Mouse (Mus musculus) heart, embryonic 15.5 days (tissue): ENCODE data around the gene Baz2b. TPM values are rescaled to one million over a fixed set of nuclear protein-coding genes. Genes with fewer than 3 reads are reported as not detected.

ENCODE experiments used
- ATAC-seq: fragments of 200-750 bp; cut with Nextera tagmentation; replicated peaks from 2 replicates; pipeline ENCODE4 v1.8.0; 2017; ENCODE audit warnings: low read depth, moderate TSS enrichment; ENCODE audit not compliant: insufficient number of reproducible peaks, insufficient read depth, low FRiP score
- H3K27ac ChIP-seq: fragments of 300-500 bp; sonication (generic); 2 replicates; pipeline ENCODE4 v1.5.1; 2015; ENCODE audit warnings: mild to moderate bottlenecking, inconsistent platforms
- H3K27me3 ChIP-seq: fragments of 300-500 bp; sonication (generic); 2 replicates; pipeline ENCODE4 v1.6.1; 2015; ENCODE audit warnings: inconsistent platforms
- H3K36me3 ChIP-seq: fragments of 300-500 bp; sonication (generic); 2 replicates; pipeline ENCODE4 v1.6.1; 2015; ENCODE audit warnings: mild to moderate bottlenecking, inconsistent platforms
- H3K4me1 ChIP-seq: fragments of 300-500 bp; sonication (generic); replicated peaks from 2 replicates; pipeline ENCODE4 v1.6.1; 2015; ENCODE audit warnings: inconsistent platforms
- H3K4me2 ChIP-seq: fragments of 300-500 bp; sonication (generic); 2 replicates; pipeline ENCODE4 v1.6.1; 2015; ENCODE audit warnings: inconsistent platforms, mild to moderate bottlenecking, moderate library complexity
- H3K4me3 ChIP-seq: fragments of 300-500 bp; sonication (generic); 2 replicates; pipeline ENCODE4 v1.5.1; 2015; ENCODE audit warnings: mild to moderate bottlenecking, inconsistent platforms
- H3K9ac ChIP-seq: fragments of 300-500 bp; sonication (generic); 2 replicates; pipeline ENCODE4 v1.6.1; 2015; ENCODE audit warnings: mild to moderate bottlenecking, inconsistent platforms
- H3K9me3 ChIP-seq: fragments of 300-500 bp; sonication (generic); replicated peaks from 2 replicates; pipeline ENCODE4 v1.6.1; 2016; ENCODE audit warnings: inconsistent platforms
- whole genome bisulfite sequencing: fragments of 180-500 bp; shearing (Covaris S2); methylation state at CpG from one replicate; pipeline ENCODE4 v1.1.7; 2015; ENCODE audit warnings: mixed read lengths; 5-methylcytosine and 5-hydroxymethylcytosine counted together
- polyA plus RNA-seq: library from polyadenylated mRNA; unstranded; fragments of >200 nt; fragmentation: Nextera tagmentation; extraction: Ambion mirVana; gene quantifications from 2 replicates; pipeline ENCODE4 v1.2.1, GENCODE M21; 2015

Gene Baz2b
- polyA plus RNA-seq, 1 experiment from 2014 or later, result 42.3 TPM

GRCm38 (mm10) chr2:59993190-59993535 lies 216.5 kb downstream of the Baz2b start:
- no peaks in the 10 kb centered on the region for H3K27me3 ChIP-seq
- no peak for ATAC-seq
- no peaks in the 10 kb centered on the region; the same call in 1 of the 2 replicates for H3K36me3 ChIP-seq
- no peak overlapping the region for H3K27ac ChIP-seq
- H3K4me2 ChIP-seq, result no peak overlapping the region
- no peak overlapping the region for H3K4me3 ChIP-seq
- 71% methylated on average over 3 of the region's 3 CpGs for WGBS
- peaks cover 22% of the 10 kb centered on the region for H3K4me1 ChIP-seq
- H3K9ac ChIP-seq, result no peak overlapping the region
- H3K9me3 ChIP-seq, result no peaks in the 10 kb centered on the region

DNA sequence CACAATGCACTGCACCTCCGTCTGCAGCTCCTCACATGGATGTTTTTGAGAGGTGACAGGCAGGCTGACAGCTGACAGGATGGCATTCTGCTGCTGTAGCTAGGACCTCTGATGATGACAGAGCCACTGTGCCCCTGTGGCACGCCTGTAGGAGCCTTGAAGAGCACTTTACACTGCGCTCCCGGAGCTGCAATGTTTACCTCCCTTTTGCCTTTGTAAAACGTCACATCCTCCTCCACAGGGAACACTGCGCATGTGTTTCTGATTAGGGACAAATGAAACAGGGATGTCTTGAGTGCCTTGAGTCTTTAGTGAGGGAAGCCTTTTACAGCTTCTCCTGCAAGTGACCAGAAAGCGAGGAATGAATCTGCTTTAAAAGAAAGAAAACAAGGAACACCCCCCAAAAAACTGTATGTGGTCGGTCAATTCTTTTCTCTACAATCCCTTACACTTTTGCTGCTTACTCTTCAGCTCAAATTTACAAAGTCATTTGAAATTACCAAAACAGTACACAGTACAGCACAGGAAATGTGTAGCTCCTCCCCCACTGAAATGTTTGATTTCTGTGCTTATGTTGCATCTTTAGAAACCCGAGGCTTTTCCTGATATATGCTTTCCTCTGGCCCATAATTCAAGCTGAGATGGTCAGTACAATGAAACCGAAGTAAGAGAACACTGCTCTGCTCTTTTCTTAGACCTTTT lies 217.0 kb downstream of the Baz2b start:
- H3K27ac ChIP-seq, result no peak overlapping the region
- H3K9ac ChIP-seq, result no peak overlapping the region

GRCm38 (mm10) chr2:59991775-59992174 lies 217.9 kb downstream of the Baz2b start:
- Histone ChIP-seq H3K27ac (no peak overlapping the region), H3K4me2 (no peak overlapping the region), H3K4me1 (peaks cover 27% of the 10 kb centered on the region), H3K9ac (no peak overlapping the region), H3K27me3 (no peaks in the 10 kb centered on the region), H3K9me3 (no peaks in the 10 kb centered on the region), H3K36me3 (no peaks in the 10 kb centered on the region; the same call in 1 of the 2 replicates), H3K4me3 (no peak overlapping the region)
- ATAC-seq, result no peak

More for the DNA sequence above, 217.0 kb downstream of the Baz2b start:
- Histone ChIP-seq H3K27me3 (no peaks in the 10 kb centered on the region), H3K9me3 (no peaks in the 10 kb centered on the region), H3K4me3 (no peak overlapping the region), H3K4me1 (peaks cover 24% of the 10 kb centered on the region), H3K4me2 (0 out of 2 replicates have a peak overlapping the region, but pooled peaks have one; percentile 6), H3K36me3 (no peaks in the 10 kb centered on the region; the same call in 1 of the 2 replicates)
- WGBS, result 49% methylated on average over 10 of the region's 10 CpGs
- no peak for ATAC-seq

DNA sequence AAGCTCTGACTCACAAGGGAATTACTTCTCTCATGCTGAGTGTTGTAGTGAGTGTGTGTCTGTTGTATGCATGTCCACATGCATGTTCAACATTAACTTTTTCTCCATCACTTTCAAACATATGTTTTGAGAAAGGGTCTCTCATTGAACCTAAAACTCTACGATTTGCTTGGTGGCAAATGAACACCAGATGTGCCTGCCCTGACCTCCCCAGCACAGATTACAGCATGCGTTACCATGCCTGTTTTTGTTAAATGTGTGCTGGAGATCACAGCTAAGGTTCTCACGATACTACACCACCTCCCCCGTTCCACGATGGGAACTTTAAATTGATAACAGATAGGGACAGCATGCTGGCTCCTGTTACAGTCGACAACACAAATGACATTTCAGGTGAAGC lies 222.1 kb downstream of the Baz2b start:
- H3K27ac ChIP-seq, result no peak overlapping the region

DNA sequence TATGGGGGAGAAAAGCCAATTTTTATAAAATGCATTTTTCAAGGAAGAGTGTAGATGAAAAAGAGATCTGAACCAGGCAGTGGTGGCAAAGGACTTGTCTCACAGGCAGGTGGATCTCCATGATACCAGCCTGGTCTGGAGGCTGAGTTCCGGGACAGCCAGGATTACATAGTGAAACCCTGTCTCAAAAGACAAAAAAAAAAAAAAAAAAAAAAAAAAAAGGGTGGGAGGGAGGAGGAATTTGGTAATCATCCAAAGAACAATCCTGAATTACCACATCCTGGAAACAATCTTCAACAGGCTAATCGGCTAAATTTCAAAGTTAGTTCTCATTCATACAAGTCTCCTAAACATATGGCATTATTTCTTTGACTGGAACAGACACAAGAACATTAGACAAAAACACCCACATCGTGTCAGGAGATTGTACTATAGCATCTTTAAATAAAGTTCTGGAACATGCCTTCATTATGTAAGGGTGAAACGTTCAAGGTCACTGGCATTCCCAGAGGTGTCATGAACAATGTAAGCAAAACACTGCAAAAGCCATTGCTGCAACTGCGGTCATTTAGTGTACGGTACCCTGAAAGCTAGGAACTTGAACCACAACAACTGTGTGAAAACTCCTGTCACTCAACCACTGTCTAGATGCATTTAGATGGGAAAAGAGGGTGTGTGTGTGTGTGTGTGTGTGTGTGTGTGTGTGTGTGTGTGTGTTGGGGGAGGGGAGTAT lies 230.0 kb downstream of the Baz2b start:
- ATAC-seq, result no peak
- Histone ChIP-seq H3K4me2 (no peak overlapping the region), H3K27ac (peak overlapping the region; percentile 53; the same call in 1 of the 2 replicates)

More for the DNA sequence above, 222.1 kb downstream of the Baz2b start:
- Histone ChIP-seq H3K9me3 (no peaks in the 10 kb centered on the region), H3K4me3 (no peak overlapping the region), H3K9ac (no peak overlapping the region), H3K27me3 (no peaks in the 10 kb centered on the region), H3K4me2 (no peak overlapping the region), H3K4me1 (peaks cover 20% of the 10 kb centered on the region), H3K36me3 (no peaks in the 10 kb centered on the region; the same call in 1 of the 2 replicates)
- 33% methylated on average over 6 of the region's 6 CpGs for WGBS
- no peak for ATAC-seq

DNA sequence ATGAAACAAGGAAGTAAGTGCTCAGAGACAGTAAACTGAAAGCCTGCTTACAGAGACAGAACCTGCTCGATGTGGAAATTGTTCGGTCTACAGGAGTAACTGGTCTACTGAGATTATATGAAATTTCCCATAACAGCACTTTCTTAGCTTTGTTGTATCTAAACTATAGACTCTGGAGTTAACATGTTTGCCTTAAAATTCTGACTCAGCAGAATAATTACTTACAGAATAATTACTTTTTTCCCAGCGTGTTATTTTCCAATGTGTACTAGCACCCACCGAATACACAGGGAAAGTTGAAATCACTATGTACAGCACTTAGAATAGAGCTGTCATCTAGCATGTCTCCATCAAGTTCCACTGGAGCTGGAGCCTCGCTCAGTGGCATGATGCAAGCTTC lies 233.0 kb downstream of the Baz2b start:
- H3K27ac ChIP-seq, result no peak overlapping the region
- peaks cover 43% of the 10 kb centered on the region for H3K4me1 ChIP-seq
- H3K4me2 ChIP-seq, result no peak overlapping the region
- no peak overlapping the region for H3K9ac ChIP-seq
- H3K27me3 ChIP-seq, result no peaks in the 10 kb centered on the region
- WGBS, result 69% methylated on average over 5 of the region's 5 CpGs
- H3K4me3 ChIP-seq, result no peak overlapping the region
- no peak for ATAC-seq
- H3K36me3 ChIP-seq, result peaks cover 14% of the 10 kb centered on the region
- no peaks in the 10 kb centered on the region for H3K9me3 ChIP-seq

More for the DNA sequence above, 230.0 kb downstream of the Baz2b start:
- Histone ChIP-seq H3K4me3 (no peak overlapping the region), H3K27me3 (no peaks in the 10 kb centered on the region), H3K9me3 (no peaks in the 10 kb centered on the region), H3K9ac (no peak overlapping the region), H3K4me1 (peaks cover 26% of the 10 kb centered on the region), H3K36me3 (peaks cover 11% of the 10 kb centered on the region)
- WGBS, result 27% methylated on average over 6 of the region's 6 CpGs

DNA sequence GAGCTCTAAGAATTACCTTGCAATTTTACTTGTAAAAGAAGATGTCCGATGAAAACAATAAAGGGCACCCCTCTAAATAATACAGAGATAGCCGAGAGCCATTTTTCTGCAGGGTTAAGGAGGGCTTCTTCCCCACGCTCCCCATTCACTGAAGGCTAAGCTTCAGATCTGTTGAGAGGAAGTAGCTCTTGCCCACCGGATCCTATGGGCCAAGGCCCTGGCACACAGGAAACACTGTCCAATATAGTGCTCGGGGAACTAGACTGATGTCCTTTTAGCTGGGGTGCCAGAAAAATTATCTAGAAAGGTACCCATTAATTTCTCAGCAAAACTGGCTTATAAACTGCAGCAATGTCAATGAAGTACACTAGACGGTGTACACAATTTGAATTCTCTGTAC lies 233.9 kb downstream of the Baz2b start:
- Histone ChIP-seq H3K9ac (no peak overlapping the region), H3K36me3 (peaks cover 14% of the 10 kb centered on the region), H3K4me2 (no peak overlapping the region), H3K4me3 (no peak overlapping the region), H3K27ac (no peak overlapping the region), H3K4me1 (peaks cover 43% of the 10 kb centered on the region), H3K9me3 (no peaks in the 10 kb centered on the region), H3K27me3 (no peaks in the 10 kb centered on the region)
- no peak for ATAC-seq
- 86% methylated on average over 6 of the region's 6 CpGs for WGBS

DNA sequence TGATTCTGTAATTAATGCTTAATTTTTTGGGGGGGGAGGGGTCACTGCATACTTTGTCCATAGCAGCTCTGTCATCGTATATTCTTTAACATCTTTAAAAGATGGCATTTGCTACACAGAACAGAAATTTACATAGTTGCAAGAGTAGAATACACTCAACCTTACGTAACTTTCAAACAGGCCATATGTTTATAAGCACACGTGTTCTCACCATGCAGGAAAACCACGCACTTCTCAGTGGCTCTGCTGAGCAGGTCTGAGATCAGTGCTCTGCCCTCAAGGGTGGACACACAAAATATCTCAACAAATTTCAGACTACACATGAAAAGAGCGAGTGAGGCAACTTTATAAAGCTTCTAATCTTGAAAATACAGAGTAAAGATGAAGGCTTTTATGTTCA lies 235.7 kb downstream of the Baz2b start:
- no peak overlapping the region for H3K4me2 ChIP-seq
- H3K27me3 ChIP-seq, result no peaks in the 10 kb centered on the region
- no peak overlapping the region for H3K4me3 ChIP-seq
- no peak for ATAC-seq
- no peak overlapping the region for H3K9ac ChIP-seq
- WGBS, result 86% methylated on average over 5 of the region's 5 CpGs
- peaks cover 37% of the 10 kb centered on the region for H3K4me1 ChIP-seq
- H3K9me3 ChIP-seq, result no peaks in the 10 kb centered on the region
- H3K27ac ChIP-seq, result no peak overlapping the region
- peaks cover 14% of the 10 kb centered on the region for H3K36me3 ChIP-seq

- Histone ChIP-seq H3K4me2 (peak overlapping the region; percentile 34; the same call in 1 of the 2 replicates), H3K27ac (peak overlapping the region; percentile 66), H3K9me3 (no peaks in the 10 kb centered on the region), H3K36me3 (peaks cover 19% of the 10 kb centered on the region), H3K27me3 (no peaks in the 10 kb centered on the region), H3K4me1 (peaks cover 34% of the 10 kb centered on the region), H3K9ac (no peak overlapping the region), H3K4me3 (no peak overlapping the region)
- ATAC-seq, result 0 out of 2 replicates have a peak, but pooled peaks have one; percentile 40
- WGBS, result 41% methylated on average over 4 of the region's 4 CpGs
Observed at GRCm38 (mm10) chr2:59973104-59973641, 236.5 kb downstream of the Baz2b start.

DNA sequence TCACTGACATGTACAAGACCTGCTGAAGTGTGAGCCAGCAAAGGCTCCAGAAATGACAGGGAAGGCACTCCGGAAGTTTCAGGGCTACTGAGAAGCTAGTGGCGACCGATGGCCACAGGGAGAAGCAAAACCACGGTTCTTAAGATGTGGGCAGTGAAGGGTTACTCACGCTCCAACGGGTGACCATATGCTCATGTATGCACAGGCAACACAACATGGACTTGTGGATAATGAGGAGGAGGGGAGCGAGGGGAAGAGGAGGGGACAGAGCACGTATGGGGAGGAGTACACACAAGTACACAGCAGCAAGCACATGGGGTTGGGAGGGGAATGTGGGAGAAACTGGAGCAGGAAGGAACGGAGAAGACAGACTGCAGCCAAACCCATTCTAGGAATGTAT lies 239.1 kb downstream of the Baz2b start:
- Histone ChIP-seq H3K9ac (no peak overlapping the region), H3K27me3 (no peaks in the 10 kb centered on the region), H3K36me3 (peaks cover 25% of the 10 kb centered on the region), H3K4me2 (no peak overlapping the region), H3K9me3 (no peaks in the 10 kb centered on the region), H3K27ac (no peak overlapping the region), H3K4me1 (peaks cover 23% of the 10 kb centered on the region), H3K4me3 (no peak overlapping the region)
- WGBS, result 73% methylated on average over 9 of the region's 9 CpGs
- no peak for ATAC-seq

- ATAC-seq, result no peak
- Histone ChIP-seq H3K9me3 (no peaks in the 10 kb centered on the region), H3K36me3 (peaks cover 16% of the 10 kb centered on the region), H3K4me2 (no peak overlapping the region), H3K9ac (no peak overlapping the region), H3K4me1 (peaks cover 19% of the 10 kb centered on the region), H3K27me3 (no peaks in the 10 kb centered on the region), H3K4me3 (no peak overlapping the region), H3K27ac (no peak overlapping the region)
- 69% methylated on average over 10 of the region's 10 CpGs for WGBS
Observed at GRCm38 (mm10) chr2:59969099-59969498, 240.5 kb downstream of the Baz2b start.
